Comparison of ENCODE assay signal across 10 mouse cellular contexts in genomic region chr14:24871392-24871998, GRCm38 (mm10).
DNase-seq lines count a peak whose midpoint lies in the region; ATAC-seq and TF ChIP-seq lines count a peak whose summit lies in the region.
"Had no signal": no experiment of that assay in that cellular context is flagged by ENCODE, and none has a peak within 500 bp of the region (broad histone marks: within the 10 kb centered on the region; RNA-seq: fewer than 3 reads in every experiment).

No protein-coding gene starts in this region.

- no peak for DNase-seq in heart, adult 2 months
- no peak for DNase-seq in MEL (ENCODE audit: low read depth, low spot score)
- DNase-seq in brain, embryonic 14.5 days (ENCODE audit: low read depth) = peak; percentile 83
- no peak for DNase-seq in B cell, adult 2 months
- DNase-seq in layer of hippocampus, postnatal 14 days (ENCODE audit: low spot score in 2 of 2) = no peak
- DNase-seq in layer of hippocampus, adult 8-10 months (ENCODE audit: low spot score in 2 of 2) = no peak
- DNase-seq: gastrocnemius, postnatal 25 days had no signal

- peaks cover 6% of the 10 kb centered on the region for H3K4me1 ChIP-seq in heart, embryonic 16.5 days (ENCODE audit: control insufficient read depth, insufficient read depth, low read length)
- no peaks in the 10 kb centered on the region; the same call in 1 of the 2 replicates for H3K4me1 ChIP-seq in heart, adult 2 months (ENCODE audit: control insufficient read depth, insufficient read depth, low read length)
- no peaks in the 10 kb centered on the region for H3K4me1 ChIP-seq in MEL (ENCODE audit: control insufficient read depth in 1 of 2, insufficient read depth in 2 of 2, low read length in 2 of 2)
- peaks cover 13% of the 10 kb centered on the region for H3K4me1 ChIP-seq in kidney, embryonic 15.5 days

- intact Hi-C loops in heart, adult 2 months (cut with DNase I) = no loop called here

- no peaks in the 10 kb centered on the region; the same call in 1 of the 2 replicates for H3K79me2 ChIP-seq in heart, adult 2 months (replicated peaks; ENCODE audit: control insufficient read depth, insufficient read depth, low read length)
- no peaks in the 10 kb centered on the region for H3K79me2 ChIP-seq in MEL (ENCODE audit: control insufficient read depth, insufficient read depth, low read length, poor library complexity)

- H3K4me3 ChIP-seq in heart, embryonic 16.5 days (ENCODE audit: low read length) = no peak overlapping the region
- no peak overlapping the region for H3K4me3 ChIP-seq in heart, adult 2 months
- H3K4me3 ChIP-seq in MEL (ENCODE audit: control insufficient read depth in 1 of 2, insufficient read depth in 1 of 2, low read depth in 2 of 2, low read length in 2 of 2) = no peak overlapping the region
- no peak overlapping the region for H3K4me3 ChIP-seq in kidney, embryonic 15.5 days (replicated peaks)

- H3K27me3 ChIP-seq in heart, embryonic 16.5 days (ENCODE audit: control insufficient read depth, insufficient read depth, low read length) = no peaks in the 10 kb centered on the region
- H3K27me3 ChIP-seq in heart, adult 2 months (ENCODE audit: control insufficient read depth, insufficient read depth, low read length) = no peaks in the 10 kb centered on the region
- no peaks in the 10 kb centered on the region for H3K27me3 ChIP-seq in MEL (ENCODE audit: control insufficient read depth in 1 of 2, insufficient read depth in 2 of 2, low read length in 2 of 2)
- no peaks in the 10 kb centered on the region; the same call in 1 of the 2 replicates for H3K27me3 ChIP-seq in kidney, embryonic 15.5 days

- no peaks in the 10 kb centered on the region for H3K36me3 ChIP-seq in heart, embryonic 16.5 days (ENCODE audit: control insufficient read depth, insufficient read depth)
- H3K36me3 ChIP-seq in heart, adult 2 months (ENCODE audit: control insufficient read depth, insufficient read depth, low read length) = no peaks in the 10 kb centered on the region
- no peaks in the 10 kb centered on the region for H3K36me3 ChIP-seq in MEL (ENCODE audit: control insufficient read depth in 1 of 2, insufficient read depth in 2 of 2, low read length in 2 of 2)
- no peaks in the 10 kb centered on the region for H3K36me3 ChIP-seq in kidney, embryonic 15.5 days

- ATAC-seq in heart, embryonic 16.5 days (replicated peaks; ENCODE audit: extremely low read depth, insufficient read depth, low FRiP score) = peak; percentile 78
- peak; percentile 33; the same call in 1 of the 2 replicates for ATAC-seq in kidney, embryonic 15.5 days (replicated peaks; ENCODE audit: low FRiP score)

- no peak for TF ChIP-seq CTCF in heart, adult 2 months (IDR thresholded peaks at IDR 0.05)
- no peak for TF ChIP-seq CTCF in MEL (IDR thresholded peaks at IDR 0.05 in 2 of 3, conservative IDR thresholded peaks at IDR 0.05 in 1 of 3; ENCODE audit: control insufficient read depth in 1 of 3, insufficient read depth in 1 of 3, low read depth in 2 of 3, low read length in 3 of 3, poor library complexity in 1 of 3, severe bottlenecking in 1 of 3)
- TF ChIP-seq CTCF in brain, embryonic 14.5 days (IDR thresholded peaks at IDR 0.05; ENCODE audit: borderline replicate concordance, extremely low read depth, insufficient read depth, insufficient read length) = no peak

- H3K27ac ChIP-seq in heart, embryonic 16.5 days (ENCODE audit: low read length) = no peak overlapping the region
- no peak overlapping the region for H3K27ac ChIP-seq in heart, adult 2 months
- no peak overlapping the region for H3K27ac ChIP-seq in MEL (ENCODE audit: control insufficient read depth, low read depth, low read length)
- peak overlapping the region; percentile 32; the same call in 1 of the 2 replicates for H3K27ac ChIP-seq in kidney, embryonic 15.5 days

- no peak overlapping the region for H3K4me2 ChIP-seq in heart, embryonic 16.5 days (ENCODE audit: low read depth, low read length)
- no peak overlapping the region for H3K4me2 ChIP-seq in kidney, embryonic 15.5 days
- H3K4me2 ChIP-seq: midbrain, embryonic 11.5 days had no signal

- WGBS in heart, embryonic 16.5 days = 43% methylated on average over 10 of the region's 10 CpGs
- 47% methylated on average over 10 of the region's 10 CpGs for WGBS in heart, adult 2 months
- 49% methylated on average over 10 of the region's 10 CpGs for WGBS in kidney, embryonic 15.5 days

- TF ChIP-seq RAD21 in MEL (IDR thresholded peaks at IDR 0.05; ENCODE audit: low read depth, low read length) = no peak

- TF ChIP-seq EP300 in heart, adult 2 months (IDR thresholded peaks at IDR 0.05; ENCODE audit: insufficient read depth, low read depth, low read length) = no peak
- no peak for TF ChIP-seq EP300 in MEL (IDR thresholded peaks at IDR 0.05; ENCODE audit: low read depth in 1 of 2, low read length in 2 of 2)

- H3K9me3 ChIP-seq in heart, embryonic 16.5 days (replicated peaks; ENCODE audit: control insufficient read depth, low read length) = no peaks in the 10 kb centered on the region
- no peaks in the 10 kb centered on the region for H3K9me3 ChIP-seq in MEL (replicated peaks; ENCODE audit: insufficient read depth, low read length)
- no peaks in the 10 kb centered on the region for H3K9me3 ChIP-seq in kidney, embryonic 15.5 days (replicated peaks)

- H3K9ac ChIP-seq in heart, embryonic 16.5 days (ENCODE audit: low read length) = no peak overlapping the region
- no peak overlapping the region for H3K9ac ChIP-seq in heart, adult 2 months (ENCODE audit: low read depth, low read length)
- no peak overlapping the region for H3K9ac ChIP-seq in MEL (ENCODE audit: control insufficient read depth, low read depth, low read length, poor library complexity, severe bottlenecking)
- H3K9ac ChIP-seq in kidney, embryonic 15.5 days = no peak overlapping the region

- no peak for TF ChIP-seq POLR2A in heart, adult 2 months (IDR thresholded peaks at IDR 0.05; ENCODE audit: insufficient read depth, low read depth, low read length)
- TF ChIP-seq POLR2A in MEL (IDR thresholded peaks at IDR 0.05; ENCODE audit: control insufficient read depth in 1 of 2, insufficient read depth in 1 of 2, low read depth in 1 of 2, low read length in 2 of 2, poor library complexity in 1 of 2) = no peak
- no peak for TF ChIP-seq POLR2A in brain, embryonic 14.5 days (IDR thresholded peaks at IDR 0.05; ENCODE audit: borderline replicate concordance, extremely low read depth, insufficient read depth, insufficient read length, poor library complexity, severe bottlenecking)

TF ChIP-seq in MEL, 35 proteins besides CTCF, POLR2A, EP300 and RAD21:
- TF ChIP-seq NELFE (IDR thresholded peaks at IDR 0.05; ENCODE audit: low read depth, low read length) (no peak), TCF12 (IDR thresholded peaks at IDR 0.05; ENCODE audit: low read depth, low read length) (no peak), GATA1 (IDR thresholded peaks at IDR 0.05; ENCODE audit: low read depth, low read length) (no peak), ZMIZ1 (IDR thresholded peaks at IDR 0.05; ENCODE audit: low read depth, low read length) (no peak), MAZ (IDR thresholded peaks at IDR 0.05; ENCODE audit: low read depth, low read length) (no peak), BHLHE40 (IDR thresholded peaks at IDR 0.05; ENCODE audit: borderline replicate concordance, low read depth, low read length) (no peak), ELF1 (IDR thresholded peaks at IDR 0.05; ENCODE audit: low read depth, low read length) (no peak), ZKSCAN1 (IDR thresholded peaks at IDR 0.05; ENCODE audit: low read depth, low read length) (peak; percentile 61; the same call in 1 of the 2 replicates)
